Mouse (Mus musculus) limb, embryonic 15.5 days (tissue): ENCODE data around the gene Oxt. TPM values are rescaled to one million over a fixed set of nuclear protein-coding genes. Genes with fewer than 3 reads are reported as not detected.

Source experiments
- ATAC-seq: fragments of 200-750 bp; cut with Nextera tagmentation; 2 replicates; pipeline ENCODE4 v1.8.0; 2017; ENCODE audit warnings: low read depth, moderate TSS enrichment; ENCODE audit not compliant: insufficient number of reproducible peaks, low FRiP score, low TSS enrichment
- H3K27ac ChIP-seq: fragments of 300-500 bp; sonication (generic); 2 replicates; pipeline ENCODE4 v1.5.1; 2015; ENCODE audit warnings: moderate library complexity, mild to moderate bottlenecking, inconsistent platforms
- H3K27me3 ChIP-seq: fragments of 300-500 bp; sonication (generic); 2 replicates; pipeline ENCODE4 v1.6.1; 2015; ENCODE audit warnings: inconsistent platforms
- H3K36me3 ChIP-seq: fragments of 300-500 bp; sonication (generic); 2 replicates; pipeline ENCODE4 v1.6.1; 2015; ENCODE audit warnings: inconsistent platforms
- H3K4me1 ChIP-seq: fragments of 300-500 bp; sonication (generic); 2 replicates; pipeline ENCODE4 v1.6.1; 2015; ENCODE audit warnings: inconsistent platforms
- H3K4me2 ChIP-seq: fragments of 300-500 bp; sonication (generic); 2 replicates; pipeline ENCODE4 v1.6.1; 2015; ENCODE audit warnings: mild to moderate bottlenecking, inconsistent platforms
- H3K4me3 ChIP-seq: fragments of 300-500 bp; sonication (generic); 2 replicates; pipeline ENCODE4 v1.5.1; 2015; ENCODE audit warnings: mild to moderate bottlenecking, inconsistent platforms
- H3K9ac ChIP-seq: fragments of 300-500 bp; sonication (generic); 2 replicates; pipeline ENCODE4 v1.6.1; 2015; ENCODE audit warnings: inconsistent platforms
- H3K9me3 ChIP-seq: fragments of 300-500 bp; sonication (generic); 2 replicates; pipeline ENCODE4 v1.6.1; 2016; ENCODE audit warnings: inconsistent platforms
- WGBS: fragments of 180-500 bp; shearing (Covaris S2); methylation state at CpG from one replicate; pipeline ENCODE4 v1.1.7; 2015; 5-methylcytosine and 5-hydroxymethylcytosine counted together
- polyA plus RNA-seq: library from polyadenylated mRNA; unstranded; fragments of >200 nt; fragmentation: Nextera tagmentation; extraction: Ambion mirVana; gene quantifications from 2 replicates; pipeline ENCODE4 v1.2.1, GENCODE M21; 2015

The Oxt gene
- not detected in 2 replicates for polyA plus RNA-seq

DNA sequence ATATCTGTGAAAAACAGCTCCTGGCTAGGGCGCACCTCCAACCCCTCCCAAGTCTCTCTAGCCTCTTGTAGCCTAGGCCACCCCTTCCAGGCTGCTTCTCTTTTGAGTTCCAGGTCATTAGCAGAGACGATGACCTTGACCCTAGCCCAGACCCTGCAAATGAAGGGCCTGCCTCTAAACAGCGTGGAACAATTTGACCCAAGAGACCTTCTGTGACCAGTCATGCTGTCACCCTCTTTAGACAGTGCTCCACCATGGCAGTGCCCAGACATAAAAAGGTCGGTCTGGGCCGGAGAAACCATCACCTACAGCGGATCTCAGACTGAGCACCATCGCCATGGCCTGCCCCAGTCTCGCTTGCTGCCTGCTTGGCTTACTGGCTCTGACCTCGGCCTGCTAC lies at the start of gene Oxt:
Oxt (plus strand) TSS at position 301 of the 400 bp plus-strand sequence.
- H3K27ac ChIP-seq = no peak within 1 kb of the TSS
- peaks cover 30% of the 10 kb centered on the region for H3K4me1 ChIP-seq
- peaks cover 64% of the 10 kb centered on the region for H3K27me3 ChIP-seq
- H3K4me3 ChIP-seq = peak within 1 kb of the TSS; percentile 33
- no peak for ATAC-seq
- no peaks in the 10 kb centered on the region for H3K36me3 ChIP-seq
- no peaks in the 10 kb centered on the region for H3K9me3 ChIP-seq
- H3K4me2 ChIP-seq = peak within 1 kb of the TSS; percentile 55
- 47% methylated on average over 9 of the region's 9 CpGs for WGBS
- H3K9ac ChIP-seq = 0 out of 2 replicates have a peak within 1 kb of the TSS, but pooled peaks have one; percentile 14

- no peaks in the 10 kb centered on the region for H3K4me1 ChIP-seq
- 87% methylated on average over 6 of the region's 6 CpGs for WGBS
- no peaks in the 10 kb centered on the region for H3K27me3 ChIP-seq
- H3K27ac ChIP-seq = no peak overlapping the region
- no peak for ATAC-seq
- no peak overlapping the region for H3K4me2 ChIP-seq
- H3K9me3 ChIP-seq = no peaks in the 10 kb centered on the region
- H3K9ac ChIP-seq = no peak overlapping the region
- H3K4me3 ChIP-seq = no peak overlapping the region
- H3K36me3 ChIP-seq = peaks cover 51% of the 10 kb centered on the region
These were observed 47.5 kb upstream of the Oxt start for GRCm38 (mm10) chr2:130528457-130528856.

GRCm38 (mm10) chr2:130529290-130529689 lies 46.7 kb upstream of the Oxt start:
- Histone ChIP-seq H3K27me3 (no peaks in the 10 kb centered on the region), H3K9me3 (no peaks in the 10 kb centered on the region), H3K27ac (no peak overlapping the region), H3K36me3 (peaks cover 55% of the 10 kb centered on the region), H3K9ac (no peak overlapping the region), H3K4me1 (no peaks in the 10 kb centered on the region), H3K4me2 (no peak overlapping the region), H3K4me3 (no peak overlapping the region)
- no peak for ATAC-seq
- WGBS = 91% methylated on average over 2 of the region's 2 CpGs

DNA sequence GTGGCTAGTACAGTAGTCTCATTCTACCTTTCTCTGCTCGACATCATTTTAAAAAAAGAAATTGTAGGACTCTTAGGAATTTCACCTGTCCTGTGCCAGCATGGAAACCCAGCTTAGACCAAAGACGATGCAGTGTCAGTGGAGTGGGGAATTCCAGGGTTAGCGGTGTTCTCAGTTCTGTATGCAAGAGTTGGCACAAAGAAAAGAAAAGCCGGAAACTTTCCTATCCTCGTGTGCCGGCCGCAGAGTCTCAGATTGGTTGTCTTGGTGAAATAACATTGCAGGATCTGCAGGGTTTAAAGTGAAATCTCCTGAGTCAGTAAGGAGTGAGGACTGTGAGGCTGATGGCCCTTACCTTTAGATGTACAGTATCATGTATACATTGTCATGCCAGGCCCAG lies 46.0 kb upstream of the Oxt start:
- H3K27me3 ChIP-seq = no peaks in the 10 kb centered on the region
- ATAC-seq = no peak
- H3K4me1 ChIP-seq = no peaks in the 10 kb centered on the region
- H3K9me3 ChIP-seq = no peaks in the 10 kb centered on the region
- no peak overlapping the region for H3K9ac ChIP-seq
- WGBS = 93% methylated on average over 7 of the region's 7 CpGs
- H3K27ac ChIP-seq = no peak overlapping the region
- no peak overlapping the region for H3K4me3 ChIP-seq
- H3K4me2 ChIP-seq = no peak overlapping the region
- H3K36me3 ChIP-seq = peaks cover 55% of the 10 kb centered on the region

- Histone ChIP-seq H3K9ac (no peak overlapping the region), H3K9me3 (no peaks in the 10 kb centered on the region), H3K36me3 (peaks cover 60% of the 10 kb centered on the region), H3K4me2 (no peak overlapping the region), H3K4me3 (no peak overlapping the region), H3K27ac (no peak overlapping the region), H3K4me1 (no peaks in the 10 kb centered on the region), H3K27me3 (no peaks in the 10 kb centered on the region)
- 86% methylated on average over 2 of the region's 2 CpGs for WGBS
- ATAC-seq = no peak
These were observed 43.8 kb upstream of the Oxt start for GRCm38 (mm10) chr2:130532201-130532600.

- no peak for ATAC-seq
- no peaks in the 10 kb centered on the region for H3K4me1 ChIP-seq
These were observed 41.0 kb upstream of the Oxt start for GRCm38 (mm10) chr2:130535017-130535416.

GRCm38 (mm10) chr2:130536890-130537289 lies 39.1 kb upstream of the Oxt start:
- Histone ChIP-seq H3K27ac (no peak overlapping the region), H3K4me1 (no peaks in the 10 kb centered on the region), H3K27me3 (no peaks in the 10 kb centered on the region), H3K4me3 (no peak overlapping the region), H3K36me3 (peaks cover 90% of the 10 kb centered on the region), H3K4me2 (no peak overlapping the region), H3K9ac (no peak overlapping the region), H3K9me3 (no peaks in the 10 kb centered on the region)
- WGBS = 75% methylated on average over 3 of the region's 3 CpGs
- no peak for ATAC-seq

More at GRCm38 (mm10) chr2:130535017-130535416, 41.0 kb upstream of the Oxt start:
- no peaks in the 10 kb centered on the region for H3K27me3 ChIP-seq
- H3K4me2 ChIP-seq = no peak overlapping the region
- H3K4me3 ChIP-seq = no peak overlapping the region
- H3K36me3 ChIP-seq = peaks cover 84% of the 10 kb centered on the region
- no peak overlapping the region for H3K9ac ChIP-seq
- 86% methylated on average over 6 of the region's 6 CpGs for WGBS
- H3K9me3 ChIP-seq = no peaks in the 10 kb centered on the region
- H3K27ac ChIP-seq = no peak overlapping the region

DNA sequence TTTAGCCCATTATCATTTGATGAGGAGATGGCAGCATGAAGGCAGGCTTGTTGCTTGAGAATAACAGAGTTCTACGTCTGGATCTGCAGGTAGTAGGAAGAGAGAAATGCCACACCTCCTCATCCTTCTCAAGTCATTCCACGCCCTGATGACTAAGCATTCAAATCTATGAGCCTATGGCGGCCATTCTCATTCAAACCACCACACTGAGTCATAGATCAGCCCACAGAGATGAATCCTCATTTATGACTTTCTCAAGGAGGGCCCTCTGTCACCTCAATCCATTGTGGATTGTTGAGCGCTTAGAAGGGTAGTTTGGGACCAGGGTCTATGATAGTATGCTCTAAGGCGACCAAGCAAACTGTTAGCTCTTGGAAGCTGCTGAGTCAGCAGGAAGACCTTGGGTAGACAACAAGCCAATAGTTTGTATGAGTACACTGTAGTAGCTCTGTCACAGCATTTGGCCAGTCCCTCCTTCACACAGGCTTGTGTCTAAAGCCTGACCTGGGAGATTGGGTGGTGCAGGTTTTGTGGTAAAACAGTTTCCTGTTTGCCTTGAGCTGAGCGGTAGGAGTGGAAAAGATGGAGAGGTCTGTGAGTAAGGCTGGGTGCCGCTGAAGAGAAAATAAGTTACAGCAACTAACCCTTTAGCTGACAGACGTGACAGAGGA lies 37.0 kb upstream of the Oxt start:
- H3K4me2 ChIP-seq = no peak overlapping the region
- no peaks in the 10 kb centered on the region for H3K4me1 ChIP-seq
- H3K9me3 ChIP-seq = no peaks in the 10 kb centered on the region
- no peaks in the 10 kb centered on the region for H3K27me3 ChIP-seq
- 87% methylated on average over 8 of the region's 8 CpGs for WGBS
- peak overlapping the region; percentile 13; the same call in 1 of the 2 replicates for H3K27ac ChIP-seq
- H3K4me3 ChIP-seq = no peak overlapping the region
- peaks cover 94% of the 10 kb centered on the region for H3K36me3 ChIP-seq
- no peak for ATAC-seq
- H3K9ac ChIP-seq = no peak overlapping the region

DNA sequence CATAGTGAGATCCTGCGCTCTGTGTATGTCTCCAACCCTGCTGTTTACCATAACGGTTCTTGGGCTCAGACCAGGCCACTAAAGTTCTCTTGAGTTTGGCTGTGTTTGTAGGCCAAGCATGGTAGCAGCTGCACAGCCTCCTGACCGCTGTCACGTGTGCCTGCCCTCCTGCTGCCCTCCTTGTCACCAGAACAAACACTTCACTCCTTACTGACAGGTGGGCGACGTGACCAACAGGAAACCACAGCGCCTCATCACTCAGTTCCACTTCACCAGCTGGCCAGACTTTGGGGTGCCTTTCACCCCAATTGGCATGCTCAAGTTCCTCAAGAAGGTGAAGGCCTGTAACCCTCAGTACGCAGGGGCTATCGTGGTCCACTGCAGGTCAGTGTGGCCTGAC lies 35.7 kb upstream of the Oxt start:
- Histone ChIP-seq H3K4me3 (no peak overlapping the region), H3K27ac (no peak overlapping the region), H3K9ac (no peak overlapping the region), H3K4me1 (no peaks in the 10 kb centered on the region), H3K27me3 (no peaks in the 10 kb centered on the region), H3K4me2 (no peak overlapping the region), H3K9me3 (no peaks in the 10 kb centered on the region), H3K36me3 (peaks cover 94% of the 10 kb centered on the region)
- WGBS = 94% methylated on average over 9 of the region's 9 CpGs
- ATAC-seq = no peak

DNA sequence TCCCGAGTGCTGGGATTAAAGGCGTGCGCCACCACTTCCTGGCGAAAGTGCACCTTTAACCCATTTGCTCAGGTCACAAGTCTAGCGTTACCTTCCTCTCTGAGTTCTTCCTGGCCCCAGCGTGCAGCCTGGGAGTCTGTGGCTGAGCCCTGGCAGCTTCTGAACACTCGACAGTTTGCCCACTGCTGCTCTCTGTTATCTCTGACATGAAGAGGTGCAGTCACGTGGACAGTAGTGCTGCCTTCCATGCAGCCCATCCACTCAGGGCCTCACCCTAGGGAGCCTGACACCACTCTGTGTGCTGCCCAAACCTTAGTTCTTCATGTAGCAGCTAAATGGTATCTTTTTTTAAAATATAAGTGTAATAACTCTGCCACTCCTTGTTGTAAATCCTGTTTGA lies 29.0 kb upstream of the Oxt start:
- Histone ChIP-seq H3K4me3 (no peak overlapping the region), H3K9ac (no peak overlapping the region), H3K9me3 (no peaks in the 10 kb centered on the region), H3K36me3 (peaks cover 92% of the 10 kb centered on the region), H3K27me3 (no peaks in the 10 kb centered on the region), H3K27ac (no peak overlapping the region), H3K4me1 (no peaks in the 10 kb centered on the region), H3K4me2 (no peak overlapping the region)
- ATAC-seq = no peak
- 92% methylated on average over 8 of the region's 8 CpGs for WGBS

GRCm38 (mm10) chr2:130554841-130555240 lies 21.1 kb upstream of the Oxt start:
- Histone ChIP-seq H3K9me3 (no peaks in the 10 kb centered on the region), H3K4me2 (no peak overlapping the region), H3K9ac (no peak overlapping the region), H3K27me3 (no peaks in the 10 kb centered on the region), H3K27ac (no peak overlapping the region), H3K4me3 (no peak overlapping the region), H3K36me3 (peaks cover 80% of the 10 kb centered on the region), H3K4me1 (no peaks in the 10 kb centered on the region)
- no peak for ATAC-seq
- WGBS = 88% methylated on average over 7 of the region's 7 CpGs

DNA sequence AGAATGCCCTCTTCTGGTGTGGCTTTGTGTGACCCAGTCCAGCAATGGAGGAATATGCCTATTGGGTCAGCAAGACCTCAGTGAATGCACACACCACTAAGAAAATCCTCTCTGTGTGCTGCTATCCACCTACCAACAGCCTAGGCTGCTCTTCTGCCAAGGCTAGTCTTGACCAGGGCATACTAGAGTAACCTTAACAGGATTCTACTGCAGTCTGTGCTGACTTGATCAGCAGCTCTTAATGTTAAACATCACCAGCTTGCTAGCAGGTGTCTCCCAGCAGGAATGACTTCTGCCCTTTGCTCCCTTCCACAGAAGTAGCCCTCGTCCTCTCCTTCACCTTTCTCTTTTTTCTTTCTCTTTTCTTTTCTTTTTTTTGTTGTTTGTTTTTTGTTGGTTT lies 19.7 kb upstream of the Oxt start:
- no peaks in the 10 kb centered on the region for H3K4me1 ChIP-seq
- no peaks in the 10 kb centered on the region for H3K27me3 ChIP-seq
- 88% methylated on average over 1 of the region's 1 CpGs for WGBS
- no peak overlapping the region for H3K4me3 ChIP-seq
- no peak overlapping the region for H3K4me2 ChIP-seq
- no peak for ATAC-seq
- H3K36me3 ChIP-seq = peaks cover 69% of the 10 kb centered on the region
- H3K9ac ChIP-seq = no peak overlapping the region
- no peak overlapping the region for H3K27ac ChIP-seq
- no peaks in the 10 kb centered on the region for H3K9me3 ChIP-seq

- Histone ChIP-seq H3K9ac (no peak overlapping the region), H3K27ac (no peak overlapping the region), H3K4me3 (no peak overlapping the region), H3K36me3 (peaks cover 61% of the 10 kb centered on the region), H3K4me2 (no peak overlapping the region), H3K27me3 (no peaks in the 10 kb centered on the region), H3K4me1 (no peaks in the 10 kb centered on the region), H3K9me3 (no peaks in the 10 kb centered on the region)
- 93% methylated on average over 2 of the region's 2 CpGs for WGBS
- ATAC-seq = no peak
These were observed 18.5 kb upstream of the Oxt start for GRCm38 (mm10) chr2:130557462-130557861.
